Mouse (Mus musculus) liver, embryonic 14.5 days (tissue): ENCODE measurements around the gene Vmn1r194. TPM values are rescaled to one million over a fixed set of nuclear protein-coding genes. Genes with fewer than 3 reads are reported as not detected.
"Not testable (repeated sequence)": the region's sequence is repeated elsewhere in the genome, so short reads cannot be mapped to it uniquely, and the experiment has no call there.

Experiments
- ATAC-seq: fragments of 200-750 bp; cut with Nextera tagmentation; 2 replicates; pipeline ENCODE4 v1.8.0; 2017; ENCODE audit warnings: moderate number of reproducible peaks, mild to moderate bottlenecking, moderate library complexity; ENCODE audit not compliant: insufficient read depth
- DNase-seq, 3 experiments: peaks; one replicate each; pipeline ENCODE4 v3.0.0-alpha.2; 2012 to 2013; ENCODE audit warnings: low read depth in 3 of 3, low spot score in 3 of 3
- H3K27ac ChIP-seq: fragments of 300-500 bp; sonication (generic); 2 replicates; pipeline ENCODE4 v1.5.1; 2014; ENCODE audit warnings: moderate library complexity, mild to moderate bottlenecking, control low read depth, inconsistent platforms
- H3K27me3 ChIP-seq: fragments of 300-500 bp; sonication (generic); 2 replicates; pipeline ENCODE4 v1.6.1; 2014; ENCODE audit warnings: mild to moderate bottlenecking, low read length, moderate library complexity; ENCODE audit not compliant: control insufficient read depth, insufficient read depth
- H3K36me3 ChIP-seq: fragments of 300-500 bp; sonication (generic); replicated peaks from 2 replicates; pipeline ENCODE4 v1.6.1; 2014; ENCODE audit warnings: low read depth; ENCODE audit not compliant: control insufficient read depth, insufficient read depth
- H3K4me1 ChIP-seq, 2 experiments: fragments of 200-500 bp in 1 of 2; fragments of 300-500 bp in 1 of 2; sonication (generic) in 1 of 2; replicated peaks; 2 replicates each; pipeline ENCODE4 v1.6.1; 2012 to 2014; ENCODE audit warnings: antibody characterized with exemption in 1 of 2, inconsistent platforms in 1 of 2, low read length in 1 of 2; ENCODE audit not compliant: control insufficient read depth in 2 of 2, insufficient read depth in 2 of 2
- H3K4me2 ChIP-seq: fragments of 300-500 bp; sonication (generic); 2 replicates; pipeline ENCODE4 v1.6.1; 2014; ENCODE audit warnings: low read depth, mild to moderate bottlenecking, control low read depth, moderate library complexity
- H3K4me3 ChIP-seq, 2 experiments: fragments of 200-500 bp in 1 of 2; fragments of 300-500 bp in 1 of 2; sonication (generic) in 1 of 2; 2 replicates each; pipeline ENCODE4 v1.5.1; 2012 to 2014; ENCODE audit warnings: low read depth in 2 of 2, low read length in 2 of 2, mild to moderate bottlenecking in 2 of 2, control low read depth in 1 of 2, inconsistent platforms in 1 of 2, moderate library complexity in 1 of 2; ENCODE audit not compliant: insufficient read depth in 1 of 2
- H3K9ac ChIP-seq: fragments of 300-500 bp; sonication (generic); replicated peaks from 2 replicates; pipeline ENCODE4 v1.6.1; 2014; ENCODE audit warnings: mild to moderate bottlenecking, control low read depth, moderate library complexity
- H3K9me3 ChIP-seq: fragments of 300-500 bp; sonication (generic); 2 replicates; pipeline ENCODE4 v1.6.1; 2016; ENCODE audit warnings: low read length, mixed read lengths; ENCODE audit not compliant: control insufficient read depth
- CTCF ChIP-seq: IDR thresholded peaks from 2 replicates; pipeline ENCODE4 v1.5.1; 2016; ENCODE audit warnings: antibody characterized with exemption, low read depth, control low read depth
- EP300 ChIP-seq: IDR thresholded peaks from 2 replicates; pipeline ENCODE4 v1.6.1; 2016; ENCODE audit warnings: antibody characterized with exemption, low read depth
- WGBS: fragments of 180-500 bp; shearing (Covaris S2); extraction: QIAGEN DNeasy Blood & Tissue Kit; methylation state at CpG from one replicate; pipeline ENCODE4 v1.1.7; 2014; ENCODE audit not compliant: insufficient replicate concordance; 5-methylcytosine and 5-hydroxymethylcytosine counted together
- polyA plus RNA-seq, 2 experiments: library from polyadenylated mRNA; depleted of rRNA in 1 of 2; stranded (reverse) in 1 of 2; unstranded in 1 of 2; fragments of >200 nt; fragmentation: Nextera tagmentation in 1 of 2; extraction: Ambion mirVana in 1 of 2; gene quantifications; 2 replicates each; pipeline versions ENCODE4 v1.2.1 to v1.2.3; 2012 to 2014

Gene Vmn1r194
- not detected in 2 replicates for polyA plus RNA-seq (2012; rRNA removed)
- not detected in 2 replicates for polyA plus RNA-seq (2014; fragmentation: Nextera tagmentation; extraction: Ambion mirVana)

GRCm38 (mm10) chr13:22243915-22244314 lies at the start of gene Vmn1r194:
Gene Vmn1r194 (plus strand): TSS chr13:22244215.
- Histone ChIP-seq H3K9ac (no peak within 1 kb of the TSS), H3K36me3 (no peaks in the 10 kb centered on the region), H3K4me2 (no peak within 1 kb of the TSS), H3K9me3 (no peaks in the 10 kb centered on the region), H3K4me3 (no peak within 1 kb of the TSS), H3K27me3 (no peaks in the 10 kb centered on the region), H3K27ac (no peak within 1 kb of the TSS), H3K4me1 (no peaks in the 10 kb centered on the region)
- ATAC-seq = no peak
- WGBS = 12% methylated on average over 1 of the region's 1 CpGs
- TF ChIP-seq CTCF = no peak
- no peak for TF ChIP-seq EP300
- DNase-seq = no peak

GRCm38 (mm10) chr13:22223060-22223459 lies 21.0 kb upstream of the Vmn1r194 start, which contains the start of gene Vmn1r193:
Gene Vmn1r193 (minus strand): TSS chr13:22223160.
- H3K4me2 ChIP-seq, DNase-seq, H3K9ac ChIP-seq, H3K27ac ChIP-seq, H3K4me3 ChIP-seq, H3K36me3 ChIP-seq, ATAC-seq, H3K27me3 ChIP-seq, H3K4me1 ChIP-seq, H3K9me3 ChIP-seq: not testable (repeated sequence)
- WGBS = 29% methylated on average over 1 of the region's 1 CpGs

DNA sequence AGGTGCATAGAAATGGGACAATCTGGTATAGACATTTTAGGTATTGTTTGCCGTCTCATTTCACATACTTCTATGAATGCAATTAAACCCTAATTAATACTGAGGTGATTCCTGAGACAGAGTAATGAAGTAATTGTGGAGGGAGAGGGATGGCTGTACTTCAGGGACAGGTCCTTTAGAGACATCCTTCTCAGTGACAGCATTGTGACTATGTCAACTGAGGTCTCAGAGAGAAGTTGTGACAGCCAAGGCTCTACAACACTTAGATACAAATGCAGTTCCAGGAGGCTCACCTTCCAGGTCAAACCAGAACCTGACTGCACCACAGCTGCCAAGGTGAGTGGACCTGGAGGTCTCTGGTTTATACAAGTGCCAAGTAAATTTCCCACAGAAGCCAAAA lies 26.2 kb downstream of the Vmn1r194 start, which contains the start of gene Vmn1r195:
Vmn1r195 (plus strand) TSS at position 301 of the 400 bp plus-strand sequence.
- H3K4me1 ChIP-seq, DNase-seq, H3K4me3 ChIP-seq, H3K4me2 ChIP-seq, H3K27ac ChIP-seq, H3K9me3 ChIP-seq, ATAC-seq, H3K9ac ChIP-seq, H3K27me3 ChIP-seq, H3K36me3 ChIP-seq: not testable (repeated sequence)
- 71% methylated on average over 1 of the region's 1 CpGs for WGBS

GRCm38 (mm10) chr13:22271721-22272120 lies 27.7 kb downstream of the Vmn1r194 start:
- H3K36me3 ChIP-seq = no peaks in the 10 kb centered on the region
- TF ChIP-seq CTCF (no peak), EP300 (no peak)
- ATAC-seq (no peak), DNase-seq (no peak)
- H3K4me3 ChIP-seq = no peak overlapping the region
- H3K4me1 ChIP-seq = no peaks in the 10 kb centered on the region
- H3K27me3 ChIP-seq = no peaks in the 10 kb centered on the region
- no peak overlapping the region for H3K9ac ChIP-seq
- no peaks in the 10 kb centered on the region for H3K9me3 ChIP-seq
- WGBS = 27% methylated on average over 2 of the region's 2 CpGs
- H3K27ac ChIP-seq = no peak overlapping the region
- no peak overlapping the region for H3K4me2 ChIP-seq

- Histone ChIP-seq H3K4me1 (no peaks in the 10 kb centered on the region), H3K9ac (no peak overlapping the region), H3K4me3 (no peak overlapping the region), H3K27ac (no peak overlapping the region), H3K27me3 (no peaks in the 10 kb centered on the region), H3K36me3 (no peaks in the 10 kb centered on the region), H3K4me2 (no peak overlapping the region), H3K9me3 (no peaks in the 10 kb centered on the region)
- DNase-seq = no peak
- 35% methylated on average over 2 of the region's 2 CpGs for WGBS
- no peak for TF ChIP-seq EP300
- TF ChIP-seq CTCF = no peak
- no peak for ATAC-seq
Measured at GRCm38 (mm10) chr13:22284578-22284977, 40.6 kb downstream of the Vmn1r194 start.
